Mouse (Mus musculus) intestine, postnatal 0 days (tissue): ENCODE results near the gene Mkln1. TPM values are rescaled to one million over a fixed set of nuclear protein-coding genes. Genes with fewer than 3 reads are reported as not detected.

Experiments used
- ATAC-seq: fragments of 200-750 bp; cut with Nextera tagmentation; 2 replicates; pipeline ENCODE4 v1.8.0; 2017; ENCODE audit warnings: mild to moderate bottlenecking, moderate TSS enrichment, moderate library complexity
- H3K27ac ChIP-seq: fragments of 300-500 bp; sonication (generic); 2 replicates; pipeline ENCODE4 v1.5.1; 2014; ENCODE audit warnings: mild to moderate bottlenecking, low read depth, low read length, moderate library complexity
- H3K27me3 ChIP-seq: fragments of 300-500 bp; sonication (generic); replicated peaks from 2 replicates; pipeline ENCODE4 v1.6.1; 2014; ENCODE audit warnings: low read length, mixed read lengths; ENCODE audit not compliant: control insufficient read depth, insufficient read depth
- H3K36me3 ChIP-seq: fragments of 300-500 bp; sonication (generic); 2 replicates; pipeline ENCODE4 v1.6.1; 2014; ENCODE audit warnings: mild to moderate bottlenecking, moderate library complexity; ENCODE audit not compliant: control insufficient read depth, insufficient read depth
- H3K4me1 ChIP-seq: fragments of 300-500 bp; sonication (generic); replicated peaks from 2 replicates; pipeline ENCODE4 v1.6.1; 2014; ENCODE audit warnings: antibody characterized with exemption, low read length, mixed read lengths; ENCODE audit not compliant: control insufficient read depth, insufficient read depth
- H3K4me2 ChIP-seq: fragments of 300-500 bp; sonication (generic); replicated peaks from 2 replicates; pipeline ENCODE4 v1.6.1; 2014; ENCODE audit warnings: low read depth, mild to moderate bottlenecking, moderate library complexity
- H3K4me3 ChIP-seq: fragments of 300-500 bp; sonication (generic); 2 replicates; pipeline ENCODE4 v1.5.1; 2014; ENCODE audit warnings: low read depth, low read length
- H3K9ac ChIP-seq: fragments of 300-500 bp; sonication (generic); 2 replicates; pipeline ENCODE4 v1.6.1; 2014; ENCODE audit warnings: mild to moderate bottlenecking, low read depth, low read length
- H3K9me3 ChIP-seq: fragments of 300-500 bp; sonication (generic); 2 replicates; pipeline ENCODE4 v1.6.1; 2016; ENCODE audit warnings: mixed run types; ENCODE audit not compliant: control insufficient read depth
- CTCF ChIP-seq: sonication (generic); IDR thresholded peaks from 2 replicates; pipeline ENCODE4 v1.5.1; 2016; ENCODE audit warnings: low read depth, mild to moderate bottlenecking, control low read depth, antibody characterized with exemption, moderate library complexity
- WGBS: fragments of 180-500 bp; shearing (Covaris S2); extraction: QIAGEN DNeasy Blood & Tissue Kit; methylation state at CpG from one replicate; pipeline ENCODE4 v1.1.7; 2014; 5-methylcytosine and 5-hydroxymethylcytosine counted together
- polyA plus RNA-seq: library from polyadenylated mRNA; unstranded; fragments of >200 nt; fragmentation: Nextera tagmentation; extraction: Ambion mirVana; gene quantifications from 2 replicates; pipeline ENCODE4 v1.2.1, GENCODE M21; 2015

Mkln1 gene
- polyA plus RNA-seq, 1 experiment from 2014 or later: 109 TPM

GRCm38 (mm10) chr6:31396118-31396517, 2.4 kb upstream of the Mkln1 start:
- H3K4me2 ChIP-seq: no peak overlapping the region
- no peaks in the 10 kb centered on the region for H3K36me3 ChIP-seq
- no peak for ATAC-seq
- 83% methylated on average over 4 of the region's 4 CpGs for WGBS
- H3K27me3 ChIP-seq: no peaks in the 10 kb centered on the region
- H3K4me3 ChIP-seq: no peak overlapping the region
- H3K9ac ChIP-seq: no peak overlapping the region
- H3K27ac ChIP-seq: no peak overlapping the region
- 0 out of 2 replicates have a peak, but pooled peaks cover 3% of the 10 kb centered on the region for H3K4me1 ChIP-seq
- no peak for TF ChIP-seq CTCF
- no peaks in the 10 kb centered on the region for H3K9me3 ChIP-seq

- ATAC-seq: no peak
- TF ChIP-seq CTCF: no peak
- Histone ChIP-seq H3K9me3 (no peaks in the 10 kb centered on the region), H3K9ac (no peak overlapping the region), H3K27ac (no peak overlapping the region), H3K27me3 (no peaks in the 10 kb centered on the region), H3K4me1 (0 out of 2 replicates have a peak, but pooled peaks cover 6% of the 10 kb centered on the region), H3K36me3 (no peaks in the 10 kb centered on the region), H3K4me3 (no peak overlapping the region), H3K4me2 (no peak overlapping the region)
These were observed 1.2 kb upstream of the Mkln1 start for GRCm38 (mm10) chr6:31397308-31397707.

GRCm38 (mm10) chr6:31397775-31398430, 632 bp upstream of the Mkln1 start:
- no peaks in the 10 kb centered on the region for H3K27me3 ChIP-seq
- H3K9ac ChIP-seq: no peak overlapping the region
- no peaks in the 10 kb centered on the region for H3K36me3 ChIP-seq
- H3K4me1 ChIP-seq: 0 out of 2 replicates have a peak, but pooled peaks cover 6% of the 10 kb centered on the region
- no peaks in the 10 kb centered on the region for H3K9me3 ChIP-seq
- H3K4me2 ChIP-seq: peak overlapping the region; percentile 69
- no peak for ATAC-seq
- no peak overlapping the region for H3K27ac ChIP-seq
- no peak for TF ChIP-seq CTCF
- H3K4me3 ChIP-seq: peak overlapping the region; percentile 89
- 39% methylated on average over 10 of the region's 10 CpGs for WGBS

GRCm38 (mm10) chr6:31399206-31399549, 643 bp downstream of the Mkln1 start:
- TF ChIP-seq CTCF: no peak
- under 1% methylated on average over 28 of the region's 28 CpGs for WGBS
- H3K4me2 ChIP-seq: peak overlapping the region; percentile 69
- H3K4me1 ChIP-seq: 0 out of 2 replicates have a peak, but pooled peaks cover 6% of the 10 kb centered on the region
- H3K9me3 ChIP-seq: no peaks in the 10 kb centered on the region
- no peak; the same call in none of the 2 replicates for ATAC-seq
- H3K27me3 ChIP-seq: no peaks in the 10 kb centered on the region
- no peaks in the 10 kb centered on the region for H3K36me3 ChIP-seq
- H3K4me3 ChIP-seq: peak overlapping the region; percentile 89
- peak overlapping the region; percentile 98 for H3K9ac ChIP-seq
- H3K27ac ChIP-seq: peak overlapping the region; percentile 94

GRCm38 (mm10) chr6:31399566-31399965, 1.0 kb downstream of the Mkln1 start:
- Histone ChIP-seq H3K4me2 (peak overlapping the region; percentile 69), H3K27me3 (no peaks in the 10 kb centered on the region), H3K36me3 (no peaks in the 10 kb centered on the region), H3K27ac (peak overlapping the region; percentile 94), H3K9ac (peak overlapping the region; percentile 98), H3K4me3 (peak overlapping the region; percentile 89), H3K4me1 (0 out of 2 replicates have a peak, but pooled peaks cover 6% of the 10 kb centered on the region), H3K9me3 (no peaks in the 10 kb centered on the region)
- ATAC-seq: peak; percentile 55
- TF ChIP-seq CTCF: no peak
- WGBS: 2% methylated on average over 13 of the region's 13 CpGs

- ATAC-seq: no peak
- Histone ChIP-seq H3K27me3 (no peaks in the 10 kb centered on the region), H3K27ac (no peak overlapping the region), H3K9ac (no peak overlapping the region), H3K4me3 (no peak overlapping the region), H3K4me1 (no peaks in the 10 kb centered on the region), H3K9me3 (no peaks in the 10 kb centered on the region), H3K36me3 (no peaks in the 10 kb centered on the region), H3K4me2 (no peak overlapping the region)
- 92% methylated on average over 1 of the region's 1 CpGs for WGBS
- no peak for TF ChIP-seq CTCF
These were observed 12.5 kb downstream of the Mkln1 start for GRCm38 (mm10) chr6:31411017-31411416.
